Mouse (Mus musculus) limb, embryonic 10.5 days (tissue): ENCODE results near the gene Necab3. TPM values are rescaled to one million over a fixed set of nuclear protein-coding genes. Genes with fewer than 3 reads are reported as not detected.
A peak's percentile ranks its signal among the peaks of the same experiment; 100 is the strongest.

Experiments
- DNase-seq: peaks from one replicate; pipeline ENCODE4 v3.0.0-alpha.2; 2017; ENCODE audit warnings: low spot score
- H3K27ac ChIP-seq: fragments of 300-500 bp; sonication (generic); 2 replicates; pipeline ENCODE4 v1.5.1; 2016; ENCODE audit warnings: mild to moderate bottlenecking
- H3K27me3 ChIP-seq: fragments of 300-500 bp; sonication (generic); 2 replicates; pipeline ENCODE4 v1.6.1; 2016; ENCODE audit warnings: low read depth, mild to moderate bottlenecking; ENCODE audit not compliant: poor library complexity, severe bottlenecking
- H3K36me3 ChIP-seq: fragments of 300-500 bp; sonication (generic); 2 replicates; pipeline ENCODE4 v1.6.1; 2016; ENCODE audit warnings: mild to moderate bottlenecking, moderate library complexity
- H3K4me1 ChIP-seq: fragments of 300-500 bp; sonication (generic); 2 replicates; pipeline ENCODE4 v1.6.1; 2016
- H3K4me3 ChIP-seq: fragments of 300-500 bp; sonication (generic); 2 replicates; pipeline ENCODE4 v1.5.1; 2016; ENCODE audit warnings: mild to moderate bottlenecking, moderate library complexity
- H3K9me3 ChIP-seq: fragments of 300-500 bp; sonication (generic); replicated peaks from 2 replicates; pipeline ENCODE4 v1.6.1; 2016; ENCODE audit warnings: mild to moderate bottlenecking
- WGBS: fragments of 180-500 bp; shearing (Covaris S2); methylation state at CpG from one replicate; pipeline ENCODE4 v1.1.7; 2016; 5-methylcytosine and 5-hydroxymethylcytosine counted together
- polyA plus RNA-seq: library from polyadenylated mRNA; unstranded; fragments of >200 nt; fragmentation: Nextera tagmentation; extraction: Ambion mirVana; gene quantifications from 2 replicates; pipeline ENCODE4 v1.2.1, GENCODE M21; 2016

Necab3 gene
- polyA plus RNA-seq, 1 experiment from 2014 or later = 2.0 TPM

- H3K27me3 ChIP-seq = peaks cover 56% of the 10 kb centered on the region
- WGBS = 4% methylated on average over 48 of the region's 48 CpGs
- H3K4me3 ChIP-seq = peak overlapping the region; percentile 58
- peaks cover 31% of the 10 kb centered on the region for H3K4me1 ChIP-seq
- DNase-seq = peak; percentile 89
- no peaks in the 10 kb centered on the region for H3K9me3 ChIP-seq
- H3K36me3 ChIP-seq = no peaks in the 10 kb centered on the region
- peak overlapping the region; percentile 85 for H3K27ac ChIP-seq
Measured at GRCm38 (mm10) chr2:154549127-154549885, 9.4 kb downstream of the Necab3 start.

DNA sequence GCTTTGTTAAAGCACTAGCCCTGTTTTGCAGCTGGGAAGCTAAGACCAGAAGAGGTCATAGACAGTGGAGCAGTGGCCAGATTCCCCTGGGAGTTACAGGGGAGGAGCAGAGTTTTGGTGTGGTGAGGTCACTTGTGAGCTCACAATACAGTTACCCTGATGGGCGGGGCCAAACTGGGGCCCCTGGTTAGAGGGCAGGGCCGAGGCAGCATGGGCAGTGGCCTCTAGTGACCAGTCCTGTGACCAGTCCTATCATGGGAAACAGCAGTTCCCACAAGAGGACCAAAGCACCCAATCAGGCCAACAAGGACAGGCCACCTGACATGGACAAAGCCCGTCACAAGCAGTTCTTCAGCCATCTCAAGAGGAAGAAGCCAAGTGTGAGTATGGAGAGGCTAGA lies 10.0 kb downstream of the Necab3 start:
- no peaks in the 10 kb centered on the region for H3K36me3 ChIP-seq
- 44% methylated on average over 3 of the region's 3 CpGs for WGBS
- peaks cover 52% of the 10 kb centered on the region for H3K27me3 ChIP-seq
- DNase-seq = no peak
- no peaks in the 10 kb centered on the region for H3K9me3 ChIP-seq
- peaks cover 31% of the 10 kb centered on the region for H3K4me1 ChIP-seq
- no peak overlapping the region for H3K4me3 ChIP-seq
- peak overlapping the region; percentile 85; the same call in 1 of the 2 replicates for H3K27ac ChIP-seq

DNA sequence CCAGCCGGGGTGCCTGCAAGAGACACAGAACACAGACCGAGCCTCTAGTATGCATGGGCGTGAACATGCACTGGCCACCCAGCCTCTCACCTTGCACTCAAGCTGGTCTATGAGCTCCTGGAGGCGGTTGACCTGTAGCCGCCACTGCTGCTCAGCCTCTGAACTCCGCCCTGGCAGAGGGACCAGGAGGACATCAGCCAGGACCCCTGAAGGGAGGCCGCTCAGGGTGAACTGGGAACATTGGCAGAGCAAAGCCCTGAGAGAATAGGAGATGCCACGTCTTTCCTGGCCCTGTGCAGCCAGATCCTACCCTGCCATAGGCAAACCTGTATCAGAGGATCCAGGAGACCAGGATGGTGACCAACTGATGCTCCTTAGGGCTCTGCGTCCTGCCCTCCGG lies 12.0 kb downstream of the Necab3 start, which contains the start of gene 1700003F12Rik:
1700003F12Rik (plus strand) TSS at position 375 of the 400 bp plus-strand sequence.
- H3K27me3 ChIP-seq = peaks cover 34% of the 10 kb centered on the region
- H3K9me3 ChIP-seq = no peaks in the 10 kb centered on the region
- H3K27ac ChIP-seq = no peak within 1 kb of the TSS
- no peak within 1 kb of the TSS for H3K4me3 ChIP-seq
- no peak for DNase-seq
- H3K36me3 ChIP-seq = no peaks in the 10 kb centered on the region
- peaks cover 19% of the 10 kb centered on the region for H3K4me1 ChIP-seq
- 90% methylated on average over 10 of the region's 10 CpGs for WGBS

DNA sequence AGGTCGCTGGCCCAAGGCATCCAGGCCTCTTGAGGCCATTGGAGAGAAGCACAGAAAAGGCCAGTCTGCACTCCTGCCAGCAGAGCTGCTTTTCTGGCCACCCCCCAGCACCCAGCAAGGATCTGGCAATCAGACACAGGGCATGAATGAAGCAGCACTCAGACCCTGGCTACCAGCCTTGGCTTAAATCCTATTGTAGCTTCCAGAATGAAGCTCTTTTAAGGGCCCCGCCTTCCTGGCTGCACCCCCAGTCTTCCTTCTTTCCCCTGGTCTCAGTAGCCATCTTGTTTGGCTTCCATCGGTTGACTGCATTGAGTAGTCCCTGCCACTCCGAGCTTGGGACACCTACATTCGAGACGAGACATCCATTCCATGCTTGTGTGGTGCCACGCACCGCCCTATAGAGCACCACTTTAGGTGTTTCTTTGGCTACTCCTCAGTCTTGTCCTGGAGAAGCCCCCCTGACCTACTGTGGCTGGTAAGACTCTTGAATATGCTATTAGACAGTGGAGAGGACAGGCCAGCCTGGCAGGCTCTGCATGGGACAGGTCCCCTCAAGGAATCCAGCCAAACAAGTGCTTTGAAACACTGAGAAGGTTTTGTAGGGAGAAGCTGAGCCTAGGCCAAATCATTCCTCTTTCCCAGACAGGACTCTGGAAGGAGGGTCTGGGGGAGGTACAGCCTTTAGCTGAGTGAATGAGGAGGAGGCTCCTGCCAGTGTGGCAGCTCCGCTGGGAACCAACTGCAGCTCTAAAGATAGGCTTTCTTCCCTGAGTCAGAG lies 14.9 kb downstream of the Necab3 start:
- no peaks in the 10 kb centered on the region for H3K9me3 ChIP-seq
- H3K4me1 ChIP-seq = peaks cover 4% of the 10 kb centered on the region
- WGBS = 92% methylated on average over 9 of the region's 9 CpGs
- no peak overlapping the region for H3K4me3 ChIP-seq
- no peak for DNase-seq
- no peak overlapping the region for H3K27ac ChIP-seq
- 0 out of 2 replicates have a peak, but pooled peaks cover 5% of the 10 kb centered on the region for H3K27me3 ChIP-seq
- peaks cover 18% of the 10 kb centered on the region for H3K36me3 ChIP-seq

DNA sequence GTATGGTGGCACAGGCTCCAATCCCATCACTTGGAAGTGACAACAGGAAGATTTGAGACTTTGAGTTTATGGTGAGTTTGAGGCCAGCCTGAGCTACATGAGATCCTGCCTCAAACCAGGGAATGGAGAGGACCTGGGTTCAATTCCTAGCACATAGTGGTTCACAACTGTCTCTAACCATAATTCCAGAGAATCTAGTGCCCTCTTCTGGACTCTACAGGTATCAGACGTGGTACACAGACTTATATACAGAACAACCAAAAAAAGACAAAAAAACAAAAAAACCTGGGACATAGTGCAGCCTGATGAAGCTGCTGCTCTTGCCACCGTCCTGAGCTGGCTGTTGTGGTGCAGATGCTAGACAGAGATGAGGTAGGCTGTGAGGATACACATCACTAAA lies 17.1 kb downstream of the Necab3 start:
- Histone ChIP-seq H3K9me3 (no peaks in the 10 kb centered on the region), H3K4me1 (no peaks in the 10 kb centered on the region), H3K36me3 (peaks cover 36% of the 10 kb centered on the region), H3K4me3 (no peak overlapping the region), H3K27me3 (no peaks in the 10 kb centered on the region), H3K27ac (no peak overlapping the region)
- WGBS = 78% methylated on average over 2 of the region's 2 CpGs
- no peak for DNase-seq

DNA sequence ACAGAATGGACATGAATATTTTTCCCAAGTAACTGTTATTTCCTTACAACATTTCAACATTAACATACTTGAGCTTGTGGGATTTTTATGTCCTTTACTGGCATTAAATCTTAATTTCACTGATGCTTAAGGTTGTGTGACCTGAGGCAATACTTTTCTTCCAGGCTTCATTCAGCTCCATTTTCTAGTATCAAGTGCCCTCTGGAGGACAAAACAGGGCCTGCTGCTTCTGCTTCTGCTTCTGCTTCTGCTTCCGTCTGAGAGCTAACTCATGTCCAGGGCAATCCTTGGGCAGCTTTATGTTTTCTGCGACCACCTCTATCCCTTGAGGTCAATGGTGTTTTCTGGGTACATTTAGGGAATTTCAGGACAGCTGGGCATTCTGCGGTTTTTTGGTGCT lies 19.0 kb downstream of the Necab3 start:
- no peaks in the 10 kb centered on the region for H3K4me1 ChIP-seq
- peaks cover 55% of the 10 kb centered on the region for H3K36me3 ChIP-seq
- H3K4me3 ChIP-seq = no peak overlapping the region
- H3K27ac ChIP-seq = no peak overlapping the region
- WGBS = 83% methylated on average over 3 of the region's 3 CpGs
- H3K27me3 ChIP-seq = no peaks in the 10 kb centered on the region
- H3K9me3 ChIP-seq = no peaks in the 10 kb centered on the region
- DNase-seq = no peak

- Histone ChIP-seq H3K27ac (no peak overlapping the region), H3K36me3 (peaks cover 65% of the 10 kb centered on the region), H3K4me1 (no peaks in the 10 kb centered on the region), H3K4me3 (no peak overlapping the region), H3K9me3 (no peaks in the 10 kb centered on the region), H3K27me3 (no peaks in the 10 kb centered on the region)
- 75% methylated on average over 3 of the region's 3 CpGs for WGBS
- DNase-seq = no peak
Measured at GRCm38 (mm10) chr2:154538710-154539109, 20.0 kb downstream of the Necab3 start.

DNA sequence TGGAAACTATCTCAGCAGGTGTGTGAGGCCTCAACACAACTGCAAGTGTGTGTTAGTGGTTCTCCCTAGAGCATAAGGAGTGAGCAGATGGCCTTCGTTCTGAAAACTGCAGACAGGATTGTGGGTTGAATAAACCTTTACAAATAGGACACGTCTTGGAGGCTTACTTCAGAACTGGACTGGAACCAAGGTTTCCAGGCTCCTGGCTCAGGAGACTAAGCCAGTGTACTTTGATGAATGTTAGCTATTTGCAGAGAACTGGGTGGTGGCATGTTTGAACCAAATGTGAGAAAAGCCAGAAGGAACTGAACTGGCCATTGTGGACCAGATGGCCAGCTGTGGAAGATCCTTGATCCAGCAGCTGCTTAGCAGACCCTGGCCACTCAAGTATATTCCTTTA lies 20.4 kb downstream of the Necab3 start:
- DNase-seq = no peak
- Histone ChIP-seq H3K4me1 (no peaks in the 10 kb centered on the region), H3K27me3 (no peaks in the 10 kb centered on the region), H3K27ac (no peak overlapping the region), H3K4me3 (no peak overlapping the region), H3K36me3 (peaks cover 69% of the 10 kb centered on the region), H3K9me3 (no peaks in the 10 kb centered on the region)
- WGBS = 80% methylated on average over 2 of the region's 2 CpGs

- no peak for DNase-seq
- 94% methylated on average over 12 of the region's 12 CpGs for WGBS
- Histone ChIP-seq H3K36me3 (peaks cover 85% of the 10 kb centered on the region), H3K4me3 (no peak overlapping the region), H3K27me3 (no peaks in the 10 kb centered on the region), H3K4me1 (no peaks in the 10 kb centered on the region), H3K27ac (no peak overlapping the region), H3K9me3 (no peaks in the 10 kb centered on the region)
Measured at GRCm38 (mm10) chr2:154534704-154535270, 23.9 kb downstream of the Necab3 start.

- H3K4me1 ChIP-seq = no peaks in the 10 kb centered on the region
- 75% methylated on average over 3 of the region's 3 CpGs for WGBS
- H3K4me3 ChIP-seq = no peak overlapping the region
- no peaks in the 10 kb centered on the region for H3K27me3 ChIP-seq
- H3K9me3 ChIP-seq = no peaks in the 10 kb centered on the region
- H3K36me3 ChIP-seq = peaks cover 91% of the 10 kb centered on the region
- DNase-seq = no peak
- H3K27ac ChIP-seq = no peak overlapping the region
Measured at GRCm38 (mm10) chr2:154532888-154533287, 25.8 kb downstream of the Necab3 start.

GRCm38 (mm10) chr2:154526531-154526930 lies 32.2 kb downstream of the Necab3 start:
- Histone ChIP-seq H3K36me3 (peaks cover 93% of the 10 kb centered on the region), H3K9me3 (no peaks in the 10 kb centered on the region), H3K27me3 (no peaks in the 10 kb centered on the region), H3K4me1 (no peaks in the 10 kb centered on the region), H3K4me3 (no peak overlapping the region), H3K27ac (no peak overlapping the region)
- DNase-seq = no peak
- WGBS = 92% methylated on average over 3 of the region's 3 CpGs

GRCm38 (mm10) chr2:154525285-154525684 lies 33.4 kb downstream of the Necab3 start:
- peaks cover 93% of the 10 kb centered on the region for H3K36me3 ChIP-seq
- no peak overlapping the region for H3K4me3 ChIP-seq
- H3K4me1 ChIP-seq = no peaks in the 10 kb centered on the region
- no peak overlapping the region for H3K27ac ChIP-seq
- no peak for DNase-seq
- no peaks in the 10 kb centered on the region for H3K27me3 ChIP-seq
- WGBS = 93% methylated on average over 2 of the region's 2 CpGs
- H3K9me3 ChIP-seq = no peaks in the 10 kb centered on the region

- peaks cover 92% of the 10 kb centered on the region for H3K36me3 ChIP-seq
- no peak for DNase-seq
- H3K4me3 ChIP-seq = no peak overlapping the region
- H3K27me3 ChIP-seq = no peaks in the 10 kb centered on the region
- no peak overlapping the region for H3K27ac ChIP-seq
- no peaks in the 10 kb centered on the region for H3K9me3 ChIP-seq
- WGBS = 94% methylated on average over 5 of the region's 5 CpGs
- no peaks in the 10 kb centered on the region for H3K4me1 ChIP-seq
Measured at GRCm38 (mm10) chr2:154522334-154522733, 36.4 kb downstream of the Necab3 start.
